Mouse (Mus musculus) monocyte, adult 5-6 weeks (primary cell): ENCODE results near the gene Rnf224. TPM values are rescaled to one million over a fixed set of nuclear protein-coding genes. Genes with fewer than 3 reads are reported as not detected.
"Not testable (repeated sequence)": the region's sequence is repeated elsewhere in the genome, so short reads cannot be mapped to it uniquely, and the experiment has no call there.

Experiments
- ATAC-seq: fragments of 153-309, 156-312 bp; replicated peaks from 2 replicates; pipeline ENCODE4 v1.8.0; 2017; ENCODE audit warnings: mild to moderate bottlenecking; ENCODE audit not compliant: low TSS enrichment, insufficient number of reproducible peaks, severe bottlenecking, poor library complexity, low FRiP score
- total RNA-seq: library from RNA; stranded (forward); fragments of 200-1000, 200-491, 200-594 nt; gene quantifications from 3 replicates; pipeline ENCODE4 v1.2.3, GENCODE M21; 2017

The Rnf224 gene
- total RNA-seq, 1 experiment from 2014 or later, result not detected

DNA sequence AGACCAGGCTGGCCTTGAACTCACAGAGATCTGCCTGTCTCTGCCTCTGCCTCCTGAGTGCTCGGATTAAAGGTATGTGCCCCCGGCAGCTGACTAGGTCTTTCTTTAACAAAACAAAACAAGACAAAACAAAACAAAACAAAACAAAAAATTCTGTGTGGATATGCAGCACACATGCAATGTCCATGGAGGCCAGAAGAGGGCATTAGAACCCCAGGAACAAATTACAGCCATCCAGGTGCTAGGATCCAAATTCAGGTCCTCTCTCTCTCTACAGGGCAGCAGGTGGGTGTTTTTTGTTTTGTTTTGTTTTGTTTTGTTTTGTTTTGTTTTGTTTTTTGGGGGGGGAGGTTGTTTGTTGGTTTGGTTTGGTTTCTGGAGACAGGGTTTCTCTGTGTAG, 22.3 kb upstream of the Rnf224 start:
- ATAC-seq, result no peak

DNA sequence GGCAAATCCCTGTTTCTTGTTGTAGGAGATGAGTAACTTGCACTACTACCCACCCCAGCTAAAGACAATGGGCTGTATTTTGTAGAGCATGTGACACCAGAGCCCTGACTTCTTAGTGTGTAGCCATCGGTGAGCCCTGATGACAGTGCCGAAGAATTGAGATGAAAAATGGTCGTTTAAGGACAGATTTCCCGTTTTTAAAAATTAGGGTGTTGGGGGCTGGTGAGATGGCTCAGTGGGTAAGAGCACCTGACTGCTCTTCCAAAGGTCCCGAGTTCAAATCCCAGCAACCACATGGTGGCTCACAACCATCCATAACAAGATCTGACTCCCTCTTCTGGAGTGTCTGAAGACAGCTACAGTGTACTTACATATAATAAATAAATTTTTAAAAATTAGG, 20.7 kb upstream of the Rnf224 start:
- ATAC-seq, result not testable (repeated sequence)

DNA sequence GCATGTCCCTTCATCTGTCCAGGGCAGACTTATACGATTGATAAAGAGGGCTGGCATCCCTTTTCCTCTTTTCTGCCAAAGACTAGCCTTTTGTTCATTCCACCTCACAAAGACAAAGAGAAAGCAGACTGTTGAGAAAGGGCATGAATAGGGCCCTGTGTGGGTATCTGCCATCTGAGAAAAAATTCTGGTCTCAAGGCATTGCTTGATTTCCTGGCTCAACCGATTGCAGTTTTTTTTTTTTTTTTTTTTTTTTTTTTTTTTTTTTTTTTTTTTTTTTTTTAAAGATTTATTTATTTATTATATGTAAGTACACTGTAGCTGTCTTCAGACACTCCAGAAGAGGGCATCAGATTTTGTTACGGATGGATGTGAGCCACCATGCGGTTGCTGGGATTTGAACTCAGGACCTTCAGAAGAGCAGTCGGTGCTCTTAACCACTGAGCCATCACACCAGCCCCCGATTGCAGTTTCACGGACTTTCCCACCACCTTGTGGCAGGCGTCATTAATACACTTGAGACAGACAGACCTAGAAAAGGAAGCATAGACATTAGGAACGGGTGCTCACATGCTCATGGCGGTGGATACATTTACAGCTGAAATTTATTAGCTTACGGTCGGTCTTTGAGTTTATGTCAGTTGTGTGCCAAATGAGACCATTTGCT, 20.0 kb upstream of the Rnf224 start:
- ATAC-seq, result not testable (repeated sequence)

DNA sequence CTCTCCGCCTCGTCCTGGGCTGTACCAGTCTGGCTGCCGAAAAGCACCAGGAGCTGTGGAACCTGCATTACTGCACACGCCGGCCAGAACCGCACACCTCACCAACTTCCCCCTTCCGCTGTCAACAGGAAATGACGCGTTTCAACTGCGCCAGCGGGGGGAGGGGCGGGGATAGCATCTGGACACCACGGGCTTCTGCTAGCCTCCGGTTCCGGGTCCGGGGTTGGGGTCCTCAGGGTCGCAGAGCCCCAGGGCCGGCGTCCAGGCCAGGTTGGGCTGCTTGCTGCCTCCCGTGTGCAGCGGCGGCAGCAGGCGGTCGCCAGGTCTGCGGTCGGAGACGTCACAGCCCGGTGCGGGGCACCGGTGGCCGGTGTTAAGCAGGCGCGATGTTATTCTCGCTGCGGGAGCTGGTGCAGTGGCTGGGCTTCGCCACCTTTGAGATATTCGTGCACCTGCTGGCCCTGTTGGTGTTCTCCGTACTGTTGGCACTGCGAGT, 18.7 kb upstream of the Rnf224 start, which contains the start of gene Tmem203:
Tmem203 (plus strand) TSS at position 156 of the 496 bp plus-strand sequence.
- peak; percentile 96 for ATAC-seq

DNA sequence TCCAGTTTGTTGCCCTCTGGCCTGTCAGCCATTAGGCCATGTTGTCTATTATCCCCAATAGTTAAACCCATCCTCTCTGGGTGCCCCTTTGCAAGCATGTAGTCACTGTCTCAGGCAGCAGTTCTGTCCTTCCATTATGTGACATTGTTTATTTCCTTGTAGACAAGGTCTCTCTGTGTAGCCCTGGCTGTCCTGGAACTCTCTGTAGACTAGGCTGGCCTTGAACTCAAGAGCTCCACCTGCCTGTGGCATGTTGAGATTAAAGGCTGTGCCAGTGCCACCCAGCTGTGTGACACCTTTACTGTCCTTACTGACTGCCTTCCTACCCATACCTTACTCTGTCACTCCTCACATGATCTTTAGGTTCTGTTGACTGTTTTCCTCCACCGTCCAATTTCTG, 15.7 kb upstream of the Rnf224 start:
- ATAC-seq, result no peak

DNA sequence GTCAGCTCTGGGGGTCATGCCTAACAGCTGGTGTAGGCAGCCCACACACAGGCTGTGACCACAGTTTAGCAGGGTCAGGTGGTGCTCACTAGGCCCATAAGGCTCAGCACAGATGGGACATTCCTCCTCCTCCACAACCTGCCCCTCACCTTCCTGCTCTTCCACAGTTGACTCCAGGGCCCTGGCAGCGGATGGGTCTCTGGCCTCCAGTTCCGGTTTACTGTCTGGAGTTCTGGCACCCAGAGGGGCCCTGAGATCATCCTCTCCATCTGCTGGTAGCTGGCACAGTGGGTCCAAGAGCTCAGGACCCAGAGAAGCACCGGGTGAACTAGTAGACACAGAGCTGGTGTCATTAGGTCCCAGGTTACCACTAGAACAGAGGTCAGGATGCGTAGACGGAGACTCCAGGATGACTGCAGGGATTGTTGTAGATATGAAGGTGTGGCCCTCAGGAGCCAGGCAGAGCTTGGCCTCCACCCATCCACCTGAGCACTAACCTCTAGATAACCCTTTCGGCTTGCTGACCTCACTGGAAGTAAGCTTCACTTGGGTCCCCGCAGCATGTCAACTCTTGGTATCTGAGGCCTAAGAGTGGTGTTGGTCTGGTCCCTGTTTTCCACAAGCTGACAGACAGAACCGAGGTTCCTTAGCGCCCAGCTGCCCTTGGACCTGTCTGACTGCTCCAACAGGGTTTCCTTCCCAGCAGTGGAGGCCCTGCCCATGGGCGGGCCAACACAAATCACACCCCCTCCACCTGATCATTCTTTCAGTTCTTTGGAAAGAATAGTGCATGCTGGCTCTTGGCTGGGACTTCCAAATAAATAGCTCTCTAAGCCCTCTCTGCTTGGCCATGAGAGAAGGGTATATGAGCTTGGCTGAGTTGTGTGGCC, 9.8 kb upstream of the Rnf224 start, which contains the start of gene AL732309.1:
AL732309.1 (minus strand) TSS at position 681 of the 890 bp plus-strand sequence.
- no peak for ATAC-seq

DNA sequence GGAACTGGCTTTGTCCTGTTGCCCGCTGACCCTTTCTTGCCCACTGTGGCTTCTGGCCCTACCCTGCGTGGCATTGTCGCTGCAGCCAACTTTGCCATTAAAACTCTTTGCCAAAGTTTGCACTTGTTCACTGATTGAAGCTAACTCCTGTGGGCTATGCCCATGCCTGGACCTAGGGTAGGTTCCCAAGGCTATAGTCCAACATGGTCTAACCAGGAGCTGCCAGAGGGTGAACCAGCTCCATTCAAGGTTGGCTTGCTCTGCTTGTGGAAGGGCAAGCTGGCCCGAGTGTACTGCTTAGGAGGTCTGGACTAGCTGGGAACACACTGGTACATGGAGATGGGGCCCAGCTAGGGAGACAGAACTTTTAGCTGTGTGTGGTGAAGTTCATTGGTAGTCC, 7.6 kb upstream of the Rnf224 start:
- ATAC-seq, result no peak

DNA sequence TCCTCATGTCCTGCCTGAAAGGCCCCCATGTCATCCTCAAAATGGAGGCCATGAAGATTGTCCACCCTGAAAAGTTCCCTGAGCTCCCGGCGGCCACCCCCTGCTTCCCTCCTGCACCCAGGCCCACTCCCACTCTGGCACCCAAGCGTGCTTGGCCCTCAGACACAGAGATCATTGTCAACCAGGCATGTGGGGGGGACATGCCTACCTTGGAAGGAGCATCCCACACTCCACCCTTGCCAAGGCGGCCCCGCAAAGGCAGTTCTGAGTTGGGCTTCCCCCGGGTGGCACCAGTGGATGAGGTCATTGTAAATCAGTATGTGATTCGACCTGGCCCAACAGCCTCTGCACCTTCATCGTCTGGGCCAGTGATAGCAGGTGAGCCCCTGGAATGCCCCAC, 6.8 kb upstream of the Rnf224 start:
- ATAC-seq, result no peak

DNA sequence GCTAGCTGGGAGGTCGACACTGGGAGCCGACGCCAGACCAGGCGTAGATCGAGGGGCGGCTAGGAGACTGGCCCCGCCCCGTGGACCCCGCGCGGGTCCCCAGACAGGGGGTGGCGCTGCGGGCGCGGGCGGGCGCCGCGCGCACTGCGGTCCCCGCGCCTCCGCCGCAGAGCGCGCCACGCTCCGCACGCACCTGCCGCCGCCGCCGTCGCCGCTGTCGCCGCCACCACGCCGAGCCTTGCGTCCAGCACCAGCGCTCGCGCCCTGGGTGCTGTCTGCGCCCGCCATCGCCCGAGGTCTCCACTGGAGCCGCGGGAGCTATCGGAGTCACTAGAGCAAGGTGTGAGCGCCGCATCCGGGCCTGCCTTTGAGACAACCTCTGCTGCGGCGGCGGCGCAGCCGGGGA, 5.5 kb upstream of the Rnf224 start, which contains the start of the genes Rnf208 and Cysrt1:
Rnf208 (plus strand) TSS at position 155 of the 406 bp plus-strand sequence.
Cysrt1 (minus strand) TSS at position 352 of the 406 bp plus-strand sequence.
- ATAC-seq, result no peak

DNA sequence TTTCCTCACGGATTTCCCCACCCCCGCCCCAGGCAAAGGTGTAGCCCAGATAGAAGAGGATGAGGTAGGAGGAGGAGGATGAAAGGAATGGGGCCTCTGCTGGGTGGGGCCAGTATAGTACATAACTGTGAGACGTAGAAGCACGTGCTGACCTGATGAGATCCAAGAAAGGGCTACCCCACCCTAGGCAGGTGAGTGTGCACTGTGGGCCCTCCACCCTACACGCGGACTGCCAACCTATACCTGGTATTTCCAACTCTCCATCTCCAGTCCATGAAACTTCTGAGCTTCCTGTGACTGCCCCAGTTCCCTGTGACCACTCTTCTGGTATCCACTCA, 4.8 kb upstream of the Rnf224 start:
- ATAC-seq, result no peak

DNA sequence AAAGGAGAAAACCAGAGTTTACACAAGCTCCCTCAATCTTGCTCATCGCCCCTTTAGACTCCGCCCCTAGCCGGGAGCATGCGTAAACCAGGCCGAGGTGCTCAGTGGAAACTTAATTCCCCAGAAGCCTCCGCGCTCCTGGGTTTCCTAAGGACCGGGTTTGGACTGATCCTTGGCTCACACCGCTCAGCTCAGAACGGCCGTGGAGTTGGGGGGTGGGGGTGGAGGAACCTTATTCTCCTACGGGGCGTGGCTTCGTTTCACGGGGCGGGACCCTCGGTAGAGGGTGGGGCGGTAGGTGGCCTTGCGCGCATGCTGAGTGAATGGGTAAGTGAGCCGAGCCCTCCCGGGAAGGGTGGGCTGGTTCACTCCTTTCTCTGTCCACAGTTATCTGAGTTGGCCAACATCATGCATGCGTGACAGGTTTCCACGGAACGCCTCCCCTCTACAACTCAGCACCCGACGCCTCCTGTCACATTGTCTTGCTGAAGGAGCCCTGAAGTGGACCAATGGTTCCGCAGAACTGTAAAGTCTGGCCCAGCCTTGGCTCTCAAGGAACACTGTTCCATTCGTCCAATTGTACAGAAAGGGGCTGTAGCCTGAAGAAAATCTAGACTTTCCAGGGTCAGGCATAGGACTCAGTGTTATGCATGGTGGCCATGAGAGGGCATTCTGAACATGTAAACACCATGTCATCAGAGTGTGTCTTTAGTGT, 4.3 kb upstream of the Rnf224 start:
- ATAC-seq, result peak; percentile 45; the same call in 1 of the 2 replicates

DNA sequence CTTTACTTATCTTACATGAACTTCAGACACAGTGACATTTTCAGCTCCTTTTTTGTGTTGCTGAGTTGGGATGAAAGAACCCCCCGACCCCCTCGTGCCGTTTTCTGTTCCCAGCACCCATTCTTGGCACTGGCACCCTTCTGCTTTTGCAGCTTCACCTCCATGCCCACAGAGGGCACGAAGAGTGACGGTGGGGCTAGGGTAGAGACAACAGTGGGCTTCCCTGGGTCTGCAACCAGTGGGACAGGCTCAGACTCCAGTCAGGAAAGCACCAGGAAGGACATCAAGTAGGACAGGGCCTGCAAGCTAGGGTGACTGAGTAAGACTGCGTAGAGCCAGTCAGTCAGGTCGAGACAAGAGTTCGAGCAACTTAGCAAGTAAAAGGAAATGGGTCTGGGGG, 3.7 kb upstream of the Rnf224 start:
- ATAC-seq, result no peak

DNA sequence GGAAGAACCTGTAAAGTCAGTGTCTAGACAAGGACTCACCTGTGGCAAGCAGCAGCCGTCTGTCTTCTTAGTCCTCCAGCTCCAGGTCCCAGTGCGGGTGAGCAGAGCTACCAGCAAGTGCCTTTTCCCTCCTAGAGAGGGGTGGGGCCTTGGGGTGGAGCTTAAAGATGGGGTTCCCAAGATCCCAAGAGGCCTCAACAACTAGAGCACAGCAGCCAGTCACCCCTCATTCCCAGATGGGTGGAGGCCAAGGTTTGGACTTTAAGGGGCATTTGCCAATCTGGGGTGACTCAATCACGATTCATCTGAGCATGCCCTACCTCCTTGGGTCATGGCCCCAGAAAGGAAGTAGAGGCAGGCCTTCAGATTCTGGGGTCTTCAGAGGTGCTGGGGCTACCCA, 3.2 kb upstream of the Rnf224 start:
- ATAC-seq, result no peak

DNA sequence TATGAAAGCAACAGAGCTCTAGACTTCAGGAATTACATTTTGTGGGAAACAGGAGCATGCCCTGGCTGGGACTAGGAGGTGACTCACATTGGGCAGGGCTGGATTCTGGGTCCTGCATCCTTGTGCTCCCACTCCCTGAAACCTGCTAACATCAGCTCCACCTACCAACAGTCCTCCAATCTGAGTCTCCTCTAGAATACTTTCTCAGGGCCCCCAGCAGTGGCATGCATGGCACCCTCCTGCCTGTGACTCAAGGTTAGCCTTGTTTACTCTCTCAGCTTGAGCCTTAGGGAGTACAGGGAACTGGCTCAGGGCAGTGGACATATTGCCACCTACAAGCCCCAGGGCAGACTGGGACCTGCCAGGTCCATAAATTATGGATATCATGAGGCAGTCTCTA, 1.5 kb upstream of the Rnf224 start:
- no peak for ATAC-seq

DNA sequence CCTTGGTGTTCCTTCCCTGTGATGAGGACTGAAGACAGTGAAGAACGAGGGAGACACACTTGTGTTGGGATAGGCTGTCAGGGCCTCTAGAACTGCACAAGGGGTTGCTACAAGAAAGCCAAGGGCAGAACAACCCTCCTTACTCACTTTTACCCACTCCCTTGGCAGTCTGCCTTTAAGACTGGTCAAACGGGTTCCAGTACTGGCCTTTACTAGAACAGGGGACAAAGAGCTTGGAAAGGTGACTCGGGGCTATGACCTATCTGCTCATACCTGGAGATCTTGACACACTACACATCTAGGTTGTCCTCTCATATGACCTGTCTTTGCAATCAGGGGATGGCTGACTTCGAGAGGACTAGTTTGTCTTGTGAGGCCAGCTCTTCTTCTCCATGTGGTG, 935 bp upstream of the Rnf224 start:
- no peak for ATAC-seq

DNA sequence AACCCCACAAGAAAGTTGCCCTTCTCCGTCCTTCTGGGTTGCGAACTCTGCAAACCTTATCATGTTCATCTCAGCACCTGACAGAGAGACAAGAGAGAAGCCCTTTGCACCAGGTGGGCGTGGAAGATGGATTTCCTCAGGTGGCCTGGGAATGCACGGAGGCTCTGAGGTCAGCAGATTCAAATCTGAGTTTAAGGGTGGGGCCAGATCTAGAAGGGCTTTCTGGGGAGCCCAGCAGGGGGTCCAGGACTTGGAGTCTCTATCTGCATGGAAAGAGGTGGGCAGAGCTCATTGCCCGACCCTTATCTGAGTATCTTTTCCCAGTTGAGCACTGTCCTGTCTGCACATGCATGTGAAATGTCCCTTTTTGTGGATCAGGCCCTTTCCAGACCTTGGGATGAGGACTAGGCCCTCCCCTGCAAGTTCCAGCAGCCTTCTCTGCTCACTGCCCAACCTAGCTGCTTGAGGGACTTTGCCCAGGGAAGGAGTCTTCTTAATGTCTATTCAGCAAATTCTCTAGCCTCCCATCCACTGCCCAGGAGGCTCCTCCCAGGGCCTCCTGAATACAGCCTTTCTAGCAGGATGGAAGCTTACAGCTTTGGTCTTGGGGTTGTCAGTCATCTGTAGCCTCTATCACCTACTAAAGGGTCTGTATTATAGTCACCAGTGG, 1.9 kb downstream of the Rnf224 start:
- no peak for ATAC-seq

DNA sequence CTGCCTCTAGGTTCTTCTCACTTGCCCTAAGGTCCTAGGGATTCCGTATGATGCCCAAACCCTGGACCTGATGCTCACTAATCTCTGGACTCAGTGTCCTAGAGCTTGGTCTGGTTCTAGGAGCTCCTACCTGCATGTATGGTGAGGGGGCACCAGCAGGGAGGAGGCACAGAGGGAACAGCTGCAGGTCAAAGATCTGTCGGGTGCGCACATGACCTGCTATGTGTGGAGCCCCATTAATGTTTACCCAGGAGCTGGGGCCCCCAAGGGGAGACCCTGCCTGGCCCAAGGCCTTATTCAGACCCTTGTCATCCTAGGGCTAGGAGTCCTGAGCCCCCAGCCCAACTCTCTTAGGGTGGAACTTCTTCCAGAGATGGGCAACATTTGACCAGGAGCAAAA, 2.5 kb downstream of the Rnf224 start, which contains the start of gene Slc34a3:
Slc34a3 (minus strand) TSS at position 315 of the 400 bp plus-strand sequence.
- no peak for ATAC-seq

DNA sequence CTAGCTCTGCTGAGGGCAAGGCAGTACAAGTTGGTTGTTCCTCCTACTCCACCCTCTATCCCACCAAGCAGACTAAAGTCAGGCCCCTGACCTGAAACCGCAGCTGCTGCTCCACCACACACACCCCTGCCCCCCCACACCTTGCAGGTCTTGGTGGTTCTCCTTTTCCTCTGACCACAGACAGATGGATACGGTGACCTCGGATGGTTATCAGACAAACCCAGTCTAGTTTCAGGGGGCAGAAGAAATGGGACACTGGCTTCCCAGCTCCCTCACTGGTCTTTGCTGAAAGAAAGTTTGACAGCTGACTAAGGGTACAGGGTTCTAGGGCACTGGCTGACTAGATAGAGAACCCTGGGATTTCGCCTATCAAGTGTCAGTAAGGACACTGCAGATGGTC, 3.2 kb downstream of the Rnf224 start:
- no peak for ATAC-seq
